Mouse (Mus musculus) stomach, embryonic 15.5 days (tissue): ENCODE results near the gene Manf. TPM values are rescaled to one million over a fixed set of nuclear protein-coding genes. Genes with fewer than 3 reads are reported as not detected.

Experiments used
- ATAC-seq: fragments of 200-750 bp; cut with Nextera tagmentation; 2 replicates; pipeline ENCODE4 v1.8.0; 2017; ENCODE audit warnings: low read depth, moderate number of reproducible peaks, moderate TSS enrichment; ENCODE audit not compliant: insufficient read depth, low FRiP score
- H3K27ac ChIP-seq: fragments of 300-500 bp; sonication (generic); 2 replicates; pipeline ENCODE4 v1.5.1; 2015; ENCODE audit warnings: mild to moderate bottlenecking, inconsistent platforms
- H3K27me3 ChIP-seq: fragments of 300-500 bp; sonication (generic); replicated peaks from 2 replicates; pipeline ENCODE4 v1.6.1; 2015; ENCODE audit warnings: inconsistent platforms
- H3K36me3 ChIP-seq: fragments of 300-500 bp; sonication (generic); 2 replicates; pipeline ENCODE4 v1.6.1; 2015; ENCODE audit warnings: inconsistent platforms
- H3K4me1 ChIP-seq: fragments of 300-500 bp; sonication (generic); 2 replicates; pipeline ENCODE4 v1.6.1; 2015; ENCODE audit warnings: inconsistent platforms
- H3K4me2 ChIP-seq: fragments of 300-500 bp; sonication (generic); 2 replicates; pipeline ENCODE4 v1.6.1; 2015; ENCODE audit warnings: mild to moderate bottlenecking, inconsistent platforms
- H3K4me3 ChIP-seq: fragments of 300-500 bp; sonication (generic); replicated peaks from 2 replicates; pipeline ENCODE4 v1.5.1; 2015; ENCODE audit warnings: inconsistent platforms
- H3K9ac ChIP-seq: fragments of 300-500 bp; sonication (generic); 2 replicates; pipeline ENCODE4 v1.6.1; 2015; ENCODE audit warnings: inconsistent platforms
- H3K9me3 ChIP-seq: fragments of 300-500 bp; sonication (generic); 2 replicates; pipeline ENCODE4 v1.6.1; 2016; ENCODE audit warnings: inconsistent platforms
- WGBS: fragments of 180-500 bp; shearing (Covaris S2); methylation state at CpG from one replicate; pipeline ENCODE4 v1.1.7; 2015; 5-methylcytosine and 5-hydroxymethylcytosine counted together
- polyA plus RNA-seq: library from polyadenylated mRNA; unstranded; fragments of >200 nt; fragmentation: Nextera tagmentation; extraction: Ambion mirVana; gene quantifications from 2 replicates; pipeline ENCODE4 v1.2.1, GENCODE M21; 2015

Gene Manf
- 349 and 373 TPM in 2 replicates for polyA plus RNA-seq

GRCm38 (mm10) chr9:106891829-106892551 lies at the start of gene Manf:
Manf (minus strand) TSS chr9:106891979.
- peak within 1 kb of the TSS; percentile 96 for H3K27ac ChIP-seq
- no peaks in the 10 kb centered on the region for H3K9me3 ChIP-seq
- H3K36me3 ChIP-seq, result peaks cover 16% of the 10 kb centered on the region
- H3K4me1 ChIP-seq, result peaks cover 27% of the 10 kb centered on the region
- peak; percentile 99 for ATAC-seq
- peak within 1 kb of the TSS; percentile 76 for H3K4me2 ChIP-seq
- H3K27me3 ChIP-seq, result no peaks in the 10 kb centered on the region
- under 1% methylated on average over 59 of the region's 59 CpGs for whole genome bisulfite sequencing
- peak within 1 kb of the TSS; percentile 97 for H3K9ac ChIP-seq
- H3K4me3 ChIP-seq, result peak within 1 kb of the TSS; percentile 95

GRCm38 (mm10) chr9:106934998-106935397 lies 43.2 kb upstream of the Manf start:
- no peak for ATAC-seq
- no peak overlapping the region for H3K4me3 ChIP-seq
- no peaks in the 10 kb centered on the region for H3K27me3 ChIP-seq
- no peaks in the 10 kb centered on the region for H3K4me1 ChIP-seq
- no peak overlapping the region for H3K27ac ChIP-seq
- H3K9me3 ChIP-seq, result no peaks in the 10 kb centered on the region
- no peak overlapping the region for H3K9ac ChIP-seq
- no peaks in the 10 kb centered on the region for H3K36me3 ChIP-seq
- H3K4me2 ChIP-seq, result no peak overlapping the region
- WGBS, result 72% methylated on average over 1 of the region's 1 CpGs

GRCm38 (mm10) chr9:106914878-106915277 lies 23.1 kb upstream of the Manf start:
- H3K27me3 ChIP-seq, result no peaks in the 10 kb centered on the region
- no peak overlapping the region for H3K4me3 ChIP-seq
- H3K36me3 ChIP-seq, result no peaks in the 10 kb centered on the region
- no peaks in the 10 kb centered on the region for H3K4me1 ChIP-seq
- no peak for ATAC-seq
- no peak overlapping the region for H3K4me2 ChIP-seq
- 70% methylated on average over 6 of the region's 6 CpGs for WGBS
- H3K9me3 ChIP-seq, result no peaks in the 10 kb centered on the region
- no peak overlapping the region for H3K27ac ChIP-seq
- no peak overlapping the region for H3K9ac ChIP-seq

GRCm38 (mm10) chr9:106913759-106914158 lies 22.0 kb upstream of the Manf start:
- no peak for ATAC-seq
- H3K27ac ChIP-seq, result no peak overlapping the region
- no peaks in the 10 kb centered on the region for H3K4me1 ChIP-seq
- no peaks in the 10 kb centered on the region for H3K9me3 ChIP-seq
- H3K36me3 ChIP-seq, result no peaks in the 10 kb centered on the region
- H3K27me3 ChIP-seq, result no peaks in the 10 kb centered on the region
- H3K9ac ChIP-seq, result no peak overlapping the region
- no peak overlapping the region for H3K4me2 ChIP-seq
- 7% methylated on average over 1 of the region's 1 CpGs for WGBS
- H3K4me3 ChIP-seq, result no peak overlapping the region

- Histone ChIP-seq H3K27me3 (no peaks in the 10 kb centered on the region), H3K36me3 (no peaks in the 10 kb centered on the region), H3K4me1 (no peaks in the 10 kb centered on the region), H3K9me3 (no peaks in the 10 kb centered on the region), H3K4me2 (no peak overlapping the region), H3K4me3 (no peak overlapping the region), H3K27ac (no peak overlapping the region), H3K9ac (no peak overlapping the region)
- 72% methylated on average over 1 of the region's 1 CpGs for WGBS
- no peak for ATAC-seq
Measured at GRCm38 (mm10) chr9:106911624-106912023, 19.8 kb upstream of the Manf start.

- WGBS, result 37% methylated on average over 5 of the region's 5 CpGs
- H3K9ac ChIP-seq, result no peak overlapping the region
- no peaks in the 10 kb centered on the region for H3K27me3 ChIP-seq
- no peak overlapping the region for H3K4me3 ChIP-seq
- no peak overlapping the region for H3K27ac ChIP-seq
- peak; percentile 39; the same call in 1 of the 2 replicates for ATAC-seq
- H3K4me1 ChIP-seq, result no peaks in the 10 kb centered on the region
- no peaks in the 10 kb centered on the region for H3K36me3 ChIP-seq
- H3K4me2 ChIP-seq, result no peak overlapping the region
- H3K9me3 ChIP-seq, result no peaks in the 10 kb centered on the region
Measured at GRCm38 (mm10) chr9:106908715-106909114, 16.9 kb upstream of the Manf start.

- 71% methylated on average over 3 of the region's 3 CpGs for WGBS
- no peaks in the 10 kb centered on the region for H3K36me3 ChIP-seq
- H3K4me3 ChIP-seq, result no peak overlapping the region
- H3K9ac ChIP-seq, result no peak overlapping the region
- no peak for ATAC-seq
- no peaks in the 10 kb centered on the region for H3K9me3 ChIP-seq
- H3K27ac ChIP-seq, result no peak overlapping the region
- H3K27me3 ChIP-seq, result no peaks in the 10 kb centered on the region
- no peak overlapping the region for H3K4me2 ChIP-seq
- no peaks in the 10 kb centered on the region for H3K4me1 ChIP-seq
Measured at GRCm38 (mm10) chr9:106908174-106908573, 16.4 kb upstream of the Manf start.

- H3K9ac ChIP-seq, result no peak overlapping the region
- H3K4me1 ChIP-seq, result no peaks in the 10 kb centered on the region
- no peak overlapping the region for H3K27ac ChIP-seq
- ATAC-seq, result no peak
- no peaks in the 10 kb centered on the region for H3K36me3 ChIP-seq
- no peak overlapping the region for H3K4me2 ChIP-seq
- H3K4me3 ChIP-seq, result no peak overlapping the region
- 83% methylated on average over 8 of the region's 8 CpGs for WGBS
- H3K9me3 ChIP-seq, result no peaks in the 10 kb centered on the region
- no peaks in the 10 kb centered on the region for H3K27me3 ChIP-seq
Measured at GRCm38 (mm10) chr9:106906597-106906996, 14.8 kb upstream of the Manf start.

- H3K4me3 ChIP-seq, result no peak overlapping the region
- 5% methylated on average over 1 of the region's 1 CpGs for WGBS
- no peak for ATAC-seq
Measured at GRCm38 (mm10) chr9:106903791-106904134, 12.0 kb upstream of the Manf start.

GRCm38 (mm10) chr9:106903099-106903790 lies 11.5 kb upstream of the Manf start:
- no peak overlapping the region for H3K4me2 ChIP-seq
- no peaks in the 10 kb centered on the region for H3K27me3 ChIP-seq
- H3K4me3 ChIP-seq, result no peak overlapping the region
- no peaks in the 10 kb centered on the region for H3K36me3 ChIP-seq
- no peak overlapping the region for H3K9ac ChIP-seq
- ATAC-seq, result no peak
- H3K27ac ChIP-seq, result no peak overlapping the region
- H3K4me1 ChIP-seq, result no peaks in the 10 kb centered on the region
- 69% methylated on average over 4 of the region's 4 CpGs for WGBS
- H3K9me3 ChIP-seq, result no peaks in the 10 kb centered on the region

More at GRCm38 (mm10) chr9:106903791-106904134, 12.0 kb upstream of the Manf start:
- no peaks in the 10 kb centered on the region for H3K9me3 ChIP-seq
- H3K4me1 ChIP-seq, result no peaks in the 10 kb centered on the region
- H3K4me2 ChIP-seq, result no peak overlapping the region
- H3K36me3 ChIP-seq, result no peaks in the 10 kb centered on the region
- no peak overlapping the region for H3K27ac ChIP-seq
- no peaks in the 10 kb centered on the region for H3K27me3 ChIP-seq
- H3K9ac ChIP-seq, result no peak overlapping the region

GRCm38 (mm10) chr9:106901596-106901995 lies 9.8 kb upstream of the Manf start:
- no peaks in the 10 kb centered on the region for H3K36me3 ChIP-seq
- H3K27me3 ChIP-seq, result no peaks in the 10 kb centered on the region
- no peaks in the 10 kb centered on the region for H3K4me1 ChIP-seq
- no peak for ATAC-seq
- no peak overlapping the region for H3K9ac ChIP-seq
- H3K9me3 ChIP-seq, result no peaks in the 10 kb centered on the region
- H3K4me2 ChIP-seq, result no peak overlapping the region
- no peak overlapping the region for H3K4me3 ChIP-seq
- WGBS, result 87% methylated on average over 7 of the region's 7 CpGs
- H3K27ac ChIP-seq, result no peak overlapping the region

GRCm38 (mm10) chr9:106898901-106899300 lies 7.1 kb upstream of the Manf start:
- Histone ChIP-seq H3K27ac (no peak overlapping the region), H3K9me3 (no peaks in the 10 kb centered on the region), H3K36me3 (no peaks in the 10 kb centered on the region), H3K4me2 (no peak overlapping the region), H3K9ac (no peak overlapping the region), H3K27me3 (no peaks in the 10 kb centered on the region), H3K4me1 (no peaks in the 10 kb centered on the region), H3K4me3 (no peak overlapping the region)
- WGBS, result 55% methylated on average over 1 of the region's 1 CpGs
- no peak for ATAC-seq
